Mouse (Mus musculus): ENCODE measurements around the gene Isg15. TPM values are rescaled to one million over a fixed set of nuclear protein-coding genes. Genes with fewer than 3 reads are reported as not detected.

Gene Isg15
- total RNA-seq, 2 experiments from 2014 or later = 1.6 to 2.2 TPM

- DNase-seq = peak; percentile 79
Measured at GRCm38 (mm10) chr4:156203001-156203412, 2.4 kb upstream of the Isg15 start, which contains the start of gene AW011738. TSS of gene AW011738 (plus strand) at chr4:156203304.

GRCm38 (mm10) chr4:156202462-156202893, 1.9 kb upstream of the Isg15 start:
- DNase-seq = no peak

GRCm38 (mm10) chr4:156197829-156198205, 2.8 kb downstream of the Isg15 start:
- peak; percentile 93 for DNase-seq

- DNase-seq = peak; percentile 86
Measured at GRCm38 (mm10) chr4:156197131-156197828, 3.3 kb downstream of the Isg15 start, which contains the start of gene Agrn. TSS of gene Agrn (minus strand) at chr4:156197488.

GRCm38 (mm10) chr4:156195927-156196870, 4.4 kb downstream of the Isg15 start:
- DNase-seq = peak; percentile 60

- DNase-seq = no peak
Measured at GRCm38 (mm10) chr4:156194346-156194745, 6.3 kb downstream of the Isg15 start.

- DNase-seq = no peak
Measured at GRCm38 (mm10) chr4:156193906-156194305, 6.7 kb downstream of the Isg15 start.

GRCm38 (mm10) chr4:156193200-156193590, 7.4 kb downstream of the Isg15 start:
- DNase-seq = no peak

- DNase-seq = peak; percentile 64
Measured at GRCm38 (mm10) chr4:156192421-156193199, 8.0 kb downstream of the Isg15 start.

GRCm38 (mm10) chr4:156188811-156189323, 11.8 kb downstream of the Isg15 start:
- no peak for DNase-seq

GRCm38 (mm10) chr4:156188162-156188810, 12.3 kb downstream of the Isg15 start:
- DNase-seq = no peak

GRCm38 (mm10) chr4:156185950-156186850, 14.4 kb downstream of the Isg15 start:
- peak; percentile 50 for DNase-seq

GRCm38 (mm10) chr4:156185456-156185949, 15.1 kb downstream of the Isg15 start:
- DNase-seq = no peak

- DNase-seq = no peak
Measured at GRCm38 (mm10) chr4:156184291-156184954, 16.2 kb downstream of the Isg15 start.

GRCm38 (mm10) chr4:156183747-156184146, 16.9 kb downstream of the Isg15 start:
- DNase-seq = no peak

- no peak for DNase-seq
Measured at GRCm38 (mm10) chr4:156177630-156178029, 23.0 kb downstream of the Isg15 start.

GRCm38 (mm10) chr4:156171828-156172227, 28.8 kb downstream of the Isg15 start:
- no peak for DNase-seq

GRCm38 (mm10) chr4:156169129-156169528, 31.5 kb downstream of the Isg15 start:
- DNase-seq = no peak

- no peak for DNase-seq
Measured at GRCm38 (mm10) chr4:156168611-156169010, 32.0 kb downstream of the Isg15 start.

- DNase-seq = peak; percentile 1
Measured at GRCm38 (mm10) chr4:156166477-156166876, 34.1 kb downstream of the Isg15 start.

Measured in adrenal gland, postnatal 10 days (tissue).